Mouse (Mus musculus) ES-Bruce4 (cell line): Measurements from ENCODE around the gene Tmem171.

ENCODE experiments used
- CTCF ChIP-seq: IDR thresholded peaks from one replicate; pipeline ENCODE4 v1.8.1; 2011; ENCODE audit warnings: low read depth, low read length
- EP300 ChIP-seq: IDR thresholded peaks from 2 replicates; pipeline ENCODE4 v1.6.1; 2011; ENCODE audit warnings: low read depth, low read length; ENCODE audit not compliant: insufficient read depth
- POLR2A ChIP-seq: IDR thresholded peaks from one replicate; pipeline ENCODE4 v1.8.1; 2011; ENCODE audit warnings: low read length; ENCODE audit not compliant: insufficient read depth

- TF ChIP-seq CTCF: no peak
- no peak for TF ChIP-seq EP300
- TF ChIP-seq POLR2A: no peak
These were observed 34.8 kb upstream of the Tmem171 start for GRCm38 (mm10) chr13:98729271-98730062.
